Mouse (Mus musculus) thymus, adult 2 months (tissue): ENCODE measurements around the gene Moxd2.

Experiments used
- CTCF ChIP-seq: fragments of 200-500 bp; IDR thresholded peaks from 2 replicates; pipeline ENCODE4 v1.5.1; 2012; ENCODE audit warnings: mild to moderate bottlenecking, control low read depth, low read length, moderate library complexity, borderline replicate concordance; ENCODE audit not compliant: control insufficient read depth, poor library complexity, insufficient read depth; ENCODE audit errors: extremely low read depth
- POLR2A ChIP-seq: fragments of 200-500 bp; IDR thresholded peaks from 2 replicates; pipeline ENCODE4 v1.6.1; 2012; ENCODE audit warnings: mild to moderate bottlenecking, low read length, control low read depth, moderate library complexity; ENCODE audit not compliant: control insufficient read depth, poor library complexity, insufficient read depth; ENCODE audit errors: extremely low read depth

GRCm38 (mm10) chr6:40887394-40887793 is at the start of gene Moxd2:
- no peak for TF ChIP-seq POLR2A
- TF ChIP-seq CTCF = no peak
